Mouse (Mus musculus) liver, postnatal 0 days (tissue): Measurements from ENCODE around the gene Sgce.

Experiments
- CTCF ChIP-seq: sonication (generic); IDR thresholded peaks from 2 replicates; pipeline ENCODE4 v1.5.1; 2016; ENCODE audit warnings: antibody characterized with exemption, low read depth
- EP300 ChIP-seq: IDR thresholded peaks from 2 replicates; pipeline ENCODE4 v1.6.1; 2016; ENCODE audit warnings: antibody characterized with exemption, low read depth, mild to moderate bottlenecking

DNA sequence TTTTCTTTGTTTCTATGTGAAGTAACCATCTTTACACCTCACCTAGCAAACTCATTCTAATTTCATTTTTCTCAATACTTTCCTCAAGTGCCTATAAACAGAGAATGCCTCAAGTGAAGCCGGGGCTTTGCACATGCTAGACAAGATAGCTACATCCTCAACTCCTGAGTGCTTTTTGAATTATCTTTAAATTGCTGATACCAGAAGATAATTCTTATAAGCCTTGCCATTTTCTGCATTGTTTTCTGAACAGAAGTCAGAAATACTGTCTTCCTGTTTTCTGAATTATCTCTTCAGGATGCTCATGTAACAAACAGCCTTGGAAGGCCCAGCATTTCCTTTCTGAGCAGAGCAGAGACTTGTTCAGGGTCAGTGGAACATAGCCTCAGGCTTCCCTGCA lies 49.3 kb upstream of the Sgce start:
- TF ChIP-seq CTCF (no peak), EP300 (no peak)
